Mouse (Mus musculus): Measurements from ENCODE around the gene Faf1.

- no peak for TF ChIP-seq CTCF (conservative IDR thresholded peaks at IDR 0.05; ENCODE audit: low read length)
- no peak for TF ChIP-seq POU5F1 (IDR thresholded peaks at IDR 0.05; ENCODE audit: borderline replicate concordance, low read length)
Measured at GRCm38 (mm10) chr4:110006044-110006443, 329.7 kb downstream of the Faf1 start.
